Mouse (Mus musculus): ENCODE results near the gene Prpf6.

GRCm38 (mm10) chr2:181670285-181670912 is 78.7 kb downstream of the Prpf6 start:
- TF ChIP-seq CTCF (IDR thresholded peaks at IDR 0.05; ENCODE audit: extremely low read depth, insufficient read length, insufficient replicate concordance, low read depth, low read length), result no peak
- TF ChIP-seq POLR2A (IDR thresholded peaks at IDR 0.05; ENCODE audit: low read depth, low read length), result no peak

All from small intestine, adult 2 months (tissue).